Mouse (Mus musculus): ENCODE results near the gene Fancg.

Fancg gene

GRCm38 (mm10) chr4:43010161-43011038, at the start of gene Fancg:
Gene Fancg, minus strand, starts transcription at chr4:43010506.
- no peak for TF ChIP-seq GATA4 (IDR thresholded peaks at IDR 0.05; ENCODE audit: insufficient replicate concordance, low read length)

GRCm38 (mm10) chr4:43059697-43060096, 49.4 kb upstream of the Fancg start:
- no peak for TF ChIP-seq GATA4 (IDR thresholded peaks at IDR 0.05; ENCODE audit: insufficient replicate concordance, low read length)

DNA sequence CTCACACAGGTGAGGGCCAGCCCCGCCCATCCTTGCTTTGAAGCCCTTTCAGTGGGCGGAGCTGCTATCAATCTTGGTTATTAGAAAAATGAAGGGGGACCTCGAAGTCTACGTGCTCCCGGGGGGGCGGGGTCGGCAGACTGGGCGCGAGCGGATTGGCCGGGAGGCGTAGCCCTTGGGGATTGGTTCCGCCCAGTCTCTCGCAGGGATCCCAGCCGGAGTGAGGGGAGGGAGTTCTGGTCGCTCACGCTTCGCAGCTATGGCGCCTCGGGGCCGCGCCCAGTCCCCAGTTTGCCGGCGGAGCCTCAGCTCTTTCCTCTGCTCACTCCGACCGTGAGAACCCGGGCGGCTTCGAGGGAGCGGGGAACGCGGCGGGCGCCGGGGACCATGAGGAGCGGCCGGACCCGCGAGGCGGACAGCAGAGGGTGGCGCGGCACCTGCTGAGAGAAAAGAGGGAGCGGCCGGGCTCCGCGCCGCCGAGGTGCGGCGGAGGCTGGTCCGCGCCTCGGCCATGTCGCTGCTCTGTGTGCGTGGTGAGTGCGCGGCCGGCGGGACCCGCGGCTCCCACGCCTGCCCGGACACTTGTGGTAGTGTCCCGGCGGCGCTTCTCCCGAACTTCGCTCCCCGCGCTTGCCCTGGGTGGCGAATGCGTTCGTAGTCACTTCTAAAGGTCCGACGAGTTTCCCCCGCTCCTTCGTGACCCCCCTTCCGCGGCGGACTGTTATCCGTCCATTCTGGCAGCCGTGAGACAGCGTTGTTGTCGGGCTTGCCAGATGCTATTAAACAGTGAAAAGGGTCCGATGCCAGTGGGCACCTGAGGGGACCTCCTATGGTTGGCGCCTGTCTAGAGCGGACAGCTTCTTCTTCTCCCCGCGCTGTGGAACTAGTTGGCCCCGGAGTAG, 48.7 kb upstream of the Fancg start, which contains the start of gene Unc13b:
Gene Unc13b (plus strand): TSS at position 201 of the 902 bp plus-strand sequence.
- no peak for TF ChIP-seq GATA4 (IDR thresholded peaks at IDR 0.05; ENCODE audit: insufficient replicate concordance, low read length)

- TF ChIP-seq GATA4 (IDR thresholded peaks at IDR 0.05; ENCODE audit: insufficient replicate concordance, low read length) = no peak
These were observed 48.1 kb upstream of the Fancg start for GRCm38 (mm10) chr4:43058392-43058752.

DNA sequence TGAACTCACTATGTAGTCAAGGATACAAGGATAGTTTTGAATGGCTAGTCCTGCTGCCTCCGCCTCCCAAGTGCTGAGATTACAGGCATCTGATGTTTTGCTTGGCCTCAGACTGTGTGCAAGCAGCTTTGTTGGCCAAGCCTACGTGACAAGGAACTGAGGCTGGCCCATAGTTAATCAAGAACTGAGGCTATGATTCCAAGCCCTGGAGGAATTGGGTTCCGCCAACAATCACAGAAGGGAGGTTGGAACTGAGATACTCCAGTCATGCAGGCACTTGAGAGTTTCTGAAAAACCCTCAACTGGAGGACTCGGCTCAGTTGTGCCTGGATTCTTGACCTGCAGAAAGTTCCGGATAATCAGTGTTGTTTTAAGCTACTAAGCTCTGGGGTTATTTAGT, 47.3 kb upstream of the Fancg start:
- TF ChIP-seq GATA4 (IDR thresholded peaks at IDR 0.05; ENCODE audit: insufficient replicate concordance, low read length) = no peak

DNA sequence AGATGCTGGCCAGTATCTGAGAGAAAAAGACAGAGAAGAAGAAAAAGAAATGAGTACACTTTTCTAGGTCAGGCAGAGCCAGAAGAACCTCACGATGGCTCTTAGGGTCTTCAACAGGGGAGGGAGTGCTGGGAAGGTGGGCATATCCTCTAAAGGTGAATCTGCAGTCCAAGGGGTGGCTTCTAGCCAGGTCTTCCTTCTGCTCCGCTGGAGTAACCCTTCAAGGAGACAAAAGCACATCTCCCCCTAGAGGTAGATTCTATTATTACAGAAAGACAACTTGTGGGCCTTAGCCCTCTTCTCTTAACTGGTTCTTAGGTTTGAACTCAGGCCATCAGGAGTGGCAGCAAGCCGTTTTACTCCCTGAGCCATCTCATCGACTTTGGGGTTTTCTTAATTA, 42.3 kb upstream of the Fancg start:
- TF ChIP-seq GATA4 (IDR thresholded peaks at IDR 0.05; ENCODE audit: insufficient replicate concordance, low read length) = no peak

- no peak for TF ChIP-seq GATA4 (IDR thresholded peaks at IDR 0.05; ENCODE audit: insufficient replicate concordance, low read length)
These were observed 36.9 kb upstream of the Fancg start for GRCm38 (mm10) chr4:43047231-43047630.

DNA sequence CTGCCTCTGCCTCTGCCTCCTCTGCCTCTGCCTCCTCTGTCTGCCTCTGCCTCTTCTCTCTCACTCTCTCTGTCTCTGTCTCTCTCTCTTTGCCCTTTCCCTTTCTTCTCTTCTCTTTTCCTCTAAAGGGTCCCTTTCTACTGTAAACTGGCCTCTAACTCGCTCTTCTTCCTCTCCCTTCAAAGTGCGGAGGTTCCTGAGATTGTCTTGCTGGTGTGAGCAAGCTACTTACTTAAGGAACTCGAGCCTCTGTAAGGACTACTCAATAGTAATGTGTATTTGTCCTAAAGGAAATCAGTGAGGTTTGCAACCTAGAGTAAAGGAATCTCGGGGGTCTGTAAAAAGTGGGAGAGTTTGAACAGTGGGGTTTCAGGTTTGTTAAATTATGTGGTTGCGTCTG, 36.3 kb upstream of the Fancg start:
- no peak for TF ChIP-seq GATA4 (IDR thresholded peaks at IDR 0.05; ENCODE audit: insufficient replicate concordance, low read length)

- TF ChIP-seq GATA4 (IDR thresholded peaks at IDR 0.05; ENCODE audit: insufficient replicate concordance, low read length) = no peak; the same call in 1 of the 2 replicates
These were observed 35.5 kb upstream of the Fancg start, which contains the start of gene Fam214b for GRCm38 (mm10) chr4:43045659-43046302. Gene Fam214b, minus strand, starts transcription at chr4:43046220.

- no peak for TF ChIP-seq GATA4 (IDR thresholded peaks at IDR 0.05; ENCODE audit: insufficient replicate concordance, low read length)
These were observed 35.0 kb upstream of the Fancg start for GRCm38 (mm10) chr4:43045285-43045658.

- no peak for TF ChIP-seq GATA4 (IDR thresholded peaks at IDR 0.05; ENCODE audit: insufficient replicate concordance, low read length)
These were observed 34.4 kb upstream of the Fancg start for GRCm38 (mm10) chr4:43044673-43045072.

DNA sequence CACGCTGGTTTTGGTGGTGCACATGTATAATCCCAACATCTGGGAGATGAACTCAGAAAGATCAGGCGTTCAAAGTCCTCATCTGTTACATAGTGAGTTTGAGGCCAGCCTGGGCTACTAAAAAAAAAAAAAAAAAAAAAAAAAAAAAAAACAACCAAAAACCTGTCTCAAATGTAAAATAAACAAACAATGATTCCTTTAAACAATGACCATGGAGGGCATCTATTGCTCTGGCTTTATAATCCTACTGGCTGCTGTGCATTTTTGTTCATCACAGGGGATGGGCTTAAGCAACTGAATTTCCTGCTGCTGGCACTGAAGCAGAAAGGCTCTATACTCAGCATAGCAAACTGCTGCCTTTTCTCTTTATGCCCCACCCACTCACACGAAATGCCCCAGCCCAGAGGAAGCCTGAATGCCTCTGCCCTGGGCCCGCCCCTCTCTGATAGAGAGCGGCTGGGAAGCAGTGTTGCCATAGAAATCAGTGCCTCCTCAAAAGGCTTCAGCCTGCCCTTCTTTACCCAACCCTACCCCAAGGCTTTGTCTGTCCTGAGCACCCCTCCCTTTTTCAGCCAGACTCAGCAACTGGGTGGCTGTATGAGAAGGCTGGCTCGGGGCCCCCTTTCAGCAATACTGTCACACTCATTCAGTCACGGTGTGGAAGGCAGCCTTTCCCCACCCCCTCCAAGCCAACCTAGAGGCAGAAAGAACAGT, 33.5 kb upstream of the Fancg start:
- no peak for TF ChIP-seq GATA4 (IDR thresholded peaks at IDR 0.05; ENCODE audit: insufficient replicate concordance, low read length)

DNA sequence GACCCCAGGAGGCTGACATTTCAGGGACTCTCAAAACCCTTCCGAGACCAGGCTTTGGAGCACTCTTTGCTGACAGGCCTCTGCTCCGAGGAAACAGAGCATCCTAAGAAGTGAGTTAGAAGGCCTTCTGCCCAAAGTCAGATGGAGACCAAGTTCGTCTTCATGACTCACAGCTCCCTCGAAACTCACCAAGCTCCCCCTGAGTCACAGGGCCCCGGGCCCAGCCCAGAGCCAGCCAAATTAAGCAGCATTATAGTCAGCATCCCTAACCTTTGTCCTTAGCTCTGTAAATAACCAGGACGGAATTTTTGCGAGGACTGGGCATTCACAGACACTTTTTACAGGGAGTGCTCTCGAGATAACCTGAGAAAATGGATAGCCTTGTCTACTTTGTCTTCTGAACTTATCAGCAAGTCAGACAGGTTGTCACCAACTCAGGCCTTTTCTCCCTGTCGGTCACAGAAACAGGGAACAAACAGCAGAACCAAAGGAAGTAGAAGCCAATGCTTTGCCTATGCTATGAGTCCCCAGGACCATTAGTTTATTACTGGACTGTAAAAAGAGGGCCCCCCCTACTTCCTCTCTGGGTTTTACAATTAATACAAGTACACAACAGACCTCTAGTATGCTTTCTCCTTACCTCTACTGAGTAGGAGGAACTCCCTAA, 30.7 kb upstream of the Fancg start:
- TF ChIP-seq GATA4 (IDR thresholded peaks at IDR 0.05; ENCODE audit: insufficient replicate concordance, low read length) = no peak

DNA sequence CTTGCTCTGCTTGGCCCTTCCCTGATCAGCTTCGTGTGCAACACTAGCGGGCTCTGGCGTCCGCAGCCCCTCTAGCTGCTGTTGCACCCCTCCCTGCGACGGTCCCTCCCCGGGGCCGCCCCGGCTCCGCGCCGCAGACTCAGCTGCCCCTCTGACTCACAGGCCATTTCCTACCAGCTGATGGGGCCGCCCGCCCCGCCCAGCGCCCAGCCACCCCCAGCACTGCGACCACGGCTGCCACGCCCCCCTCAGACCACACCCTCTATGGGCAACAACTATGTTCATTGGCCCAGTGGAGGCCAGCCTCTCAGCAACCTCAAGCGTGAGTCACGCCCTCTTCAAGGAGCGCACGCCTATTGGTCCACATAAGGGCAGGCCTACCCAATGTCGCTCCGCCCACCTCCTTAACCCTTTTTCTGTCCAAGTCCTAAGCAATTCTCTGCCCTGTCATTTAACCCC, 29.8 kb upstream of the Fancg start:
- peak; percentile 10; the same call in 1 of the 2 replicates for TF ChIP-seq GATA4 (IDR thresholded peaks at IDR 0.05; ENCODE audit: insufficient replicate concordance, low read length)

All from liver, adult (tissue).